ENCODE assay signal across 10 mouse cellular contexts in the genomic region with DNA sequence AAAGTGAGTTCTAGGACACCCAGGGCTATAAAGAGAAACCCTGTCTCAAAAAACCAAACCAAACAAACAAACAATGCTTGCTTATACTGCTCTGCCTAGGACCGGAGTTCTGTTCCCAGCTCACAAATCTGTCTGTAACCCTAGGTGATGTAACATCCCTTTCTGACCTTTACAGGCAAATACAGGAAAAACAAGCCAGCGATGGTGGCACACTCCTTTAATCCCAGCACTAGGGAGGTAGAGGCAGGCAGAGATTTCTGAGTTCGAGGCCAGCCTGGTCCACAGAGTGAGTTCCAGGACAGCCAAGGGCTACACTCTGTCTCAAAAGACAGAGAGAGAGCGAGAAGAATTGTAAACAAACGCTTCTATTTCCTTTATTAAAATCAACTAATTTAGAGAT. TPM values are rescaled to one million over a fixed set of nuclear protein-coding genes. Genes with fewer than 3 reads are reported as not detected.
DNase-seq lines count a peak whose midpoint lies in the region; ATAC-seq and TF ChIP-seq lines count a peak whose summit lies in the region.
"Had no signal": no experiment of that assay in that cellular context is flagged by ENCODE, and none has a peak within 500 bp of the region (broad histone marks: within the 10 kb centered on the region; RNA-seq: fewer than 3 reads in every experiment).

No protein-coding gene starts in this region.

- peaks cover 9% of the 10 kb centered on the region for H3K36me3 ChIP-seq in liver, embryonic 13.5 days
- peaks cover 7% of the 10 kb centered on the region; the same call in 1 of the 2 replicates for H3K36me3 ChIP-seq in liver, postnatal 0 days (replicated peaks; ENCODE audit: insufficient read depth, low read length)
- H3K36me3 ChIP-seq in hindbrain, postnatal 0 days (ENCODE audit: insufficient read depth, low read length), result peaks cover 7% of the 10 kb centered on the region
- H3K36me3 ChIP-seq in stomach, embryonic 15.5 days, result peaks cover 1% of the 10 kb centered on the region; the same call in 1 of the 2 replicates

- H3K4me3 ChIP-seq in liver, embryonic 13.5 days (replicated peaks), result no peak overlapping the region
- H3K4me3 ChIP-seq in liver, postnatal 0 days (ENCODE audit: low read depth, low read length), result no peak overlapping the region
- H3K4me3 ChIP-seq in hindbrain, postnatal 0 days (ENCODE audit: low read length), result no peak overlapping the region
- no peak overlapping the region for H3K4me3 ChIP-seq in stomach, embryonic 15.5 days (replicated peaks)

- H3K9ac ChIP-seq in liver, embryonic 13.5 days, result no peak overlapping the region
- H3K9ac ChIP-seq in liver, postnatal 0 days (replicated peaks), result no peak overlapping the region
- no peak overlapping the region for H3K9ac ChIP-seq in hindbrain, postnatal 0 days (replicated peaks; ENCODE audit: low read length)
- H3K9ac ChIP-seq in stomach, embryonic 15.5 days, result no peak overlapping the region

- peak; percentile 20 for DNase-seq in cerebellum, adult 8-10 months
- DNase-seq in liver, embryonic 13.5 days, result no peak
- DNase-seq in liver, postnatal 0 days, result no peak
- DNase-seq in hindbrain, postnatal 0 days (ENCODE audit: low spot score), result no peak
- no peak for DNase-seq in kidney, postnatal 4 days
- DNase-seq: adrenal gland, adult 8-10 months; thymus, postnatal 4 days had no signal

- no peaks in the 10 kb centered on the region for H3K27me3 ChIP-seq in liver, embryonic 13.5 days
- H3K27me3 ChIP-seq in liver, postnatal 0 days (ENCODE audit: insufficient read depth, low read length), result no peaks in the 10 kb centered on the region
- H3K27me3 ChIP-seq in hindbrain, postnatal 0 days (ENCODE audit: insufficient read depth, low read length), result no peaks in the 10 kb centered on the region
- no peaks in the 10 kb centered on the region for H3K27me3 ChIP-seq in stomach, embryonic 15.5 days (replicated peaks)

- H3K27ac ChIP-seq in liver, embryonic 13.5 days, result no peak overlapping the region
- no peak overlapping the region for H3K27ac ChIP-seq in liver, postnatal 0 days (ENCODE audit: low read depth)
- peak overlapping the region; percentile 90; the same call in 1 of the 2 replicates for H3K27ac ChIP-seq in hindbrain, postnatal 0 days
- H3K27ac ChIP-seq in stomach, embryonic 15.5 days, result peak overlapping the region; percentile 97; the same call in 1 of the 2 replicates

- H3K4me1 ChIP-seq in liver, embryonic 13.5 days (replicated peaks), result peaks cover 17% of the 10 kb centered on the region
- H3K4me1 ChIP-seq in liver, postnatal 0 days (ENCODE audit: insufficient read depth), result 0 out of 2 replicates have a peak, but pooled peaks cover 3% of the 10 kb centered on the region
- no peaks in the 10 kb centered on the region; the same call in 1 of the 2 replicates for H3K4me1 ChIP-seq in hindbrain, postnatal 0 days (ENCODE audit: insufficient read depth, low read length)
- peaks cover 16% of the 10 kb centered on the region; the same call in 1 of the 2 replicates for H3K4me1 ChIP-seq in stomach, embryonic 15.5 days

- H3K9me3 ChIP-seq in liver, embryonic 13.5 days (replicated peaks), result no peaks in the 10 kb centered on the region
- no peaks in the 10 kb centered on the region for H3K9me3 ChIP-seq in liver, postnatal 0 days (ENCODE audit: low read length)
- no peaks in the 10 kb centered on the region for H3K9me3 ChIP-seq in hindbrain, postnatal 0 days (ENCODE audit: low read length)
- no peaks in the 10 kb centered on the region for H3K9me3 ChIP-seq in stomach, embryonic 15.5 days

- TF ChIP-seq CTCF in liver, postnatal 0 days (IDR thresholded peaks at IDR 0.05; ENCODE audit: low read depth), result no peak
- TF ChIP-seq CTCF in hindbrain, postnatal 0 days (IDR thresholded peaks at IDR 0.05; ENCODE audit: low read depth), result no peak

- peak overlapping the region; percentile 75; the same call in 1 of the 2 replicates for H3K4me2 ChIP-seq in liver, embryonic 13.5 days
- H3K4me2 ChIP-seq in liver, postnatal 0 days (ENCODE audit: low read depth, low read length), result no peak overlapping the region
- peak overlapping the region; percentile 59; the same call in 1 of the 2 replicates for H3K4me2 ChIP-seq in hindbrain, postnatal 0 days (ENCODE audit: low read depth, low read length)
- no peak overlapping the region for H3K4me2 ChIP-seq in stomach, embryonic 15.5 days

- WGBS in liver, embryonic 13.5 days (ENCODE audit: insufficient replicate concordance), result 71% methylated on average over 5 of the region's 5 CpGs
- 82% methylated on average over 5 of the region's 5 CpGs for WGBS in liver, postnatal 0 days (ENCODE audit: insufficient replicate concordance)
- 91% methylated on average over 5 of the region's 5 CpGs for WGBS in hindbrain, postnatal 0 days
- WGBS in stomach, embryonic 15.5 days, result 88% methylated on average over 5 of the region's 5 CpGs

- ATAC-seq in cerebellum, adult (ENCODE audit: insufficient number of reproducible peaks, low FRiP score, low TSS enrichment), result no peak
- ATAC-seq in liver, embryonic 13.5 days (ENCODE audit: low read depth), result no peak
- no peak for ATAC-seq in liver, postnatal 0 days
- no peak for ATAC-seq in hindbrain, postnatal 0 days
- ATAC-seq in stomach, embryonic 15.5 days (ENCODE audit: insufficient read depth, low FRiP score, low read depth), result no peak
- ATAC-seq in megakaryocyte-erythroid progenitor cell, adult 5-6 weeks (replicated peaks; ENCODE audit: low FRiP score, low TSS enrichment, poor library complexity, severe bottlenecking), result no peak

- no peak for TF ChIP-seq EP300 in liver, postnatal 0 days (IDR thresholded peaks at IDR 0.05; ENCODE audit: low read depth)

RNA-seq across cellular contexts. Expression of gene Zfp383, which starts 0.8 kb away (rescaled TPM):
- 0.58 TPM in 2 replicates for polyA plus RNA-seq in liver, embryonic 13.5 days (2015; fragmentation: Nextera tagmentation; extraction: Ambion mirVana)
- polyA plus RNA-seq in liver, postnatal 0 days (2015; fragmentation: Nextera tagmentation; extraction: Ambion mirVana), result 0.59 and 0.60 TPM in 2 replicates
- 5.8 and 6.6 TPM in 2 replicates for total RNA-seq in hindbrain, postnatal 0 days (2014; rRNA removed)
- polyA plus RNA-seq in hindbrain, postnatal 0 days (2015; fragmentation: Nextera tagmentation; extraction: Ambion mirVana), result 4.1 and 4.8 TPM in 2 replicates
- polyA plus RNA-seq in stomach, embryonic 15.5 days (2015; fragmentation: Nextera tagmentation; extraction: Ambion mirVana), result 4.0 and 4.5 TPM in 2 replicates
- total RNA-seq in megakaryocyte-erythroid progenitor cell, adult 5-6 weeks (2014; fragmentation: Nextera tagmentation), result 0.12 and 0.74 TPM in 2 replicates
- total RNA-seq in megakaryocyte-erythroid progenitor cell, adult 5-6 weeks (2017), result 1.5 and 2.4 TPM in 2 replicates

RNA-seq across cellular contexts. Expression of gene Zfp27, which starts 0.8 kb away (rescaled TPM):
- polyA plus RNA-seq in liver, embryonic 13.5 days (2015; fragmentation: Nextera tagmentation; extraction: Ambion mirVana), result 1.9 and 2.3 TPM in 2 replicates
- 1.5 TPM in 2 replicates for polyA plus RNA-seq in liver, postnatal 0 days (2015; fragmentation: Nextera tagmentation; extraction: Ambion mirVana)
- total RNA-seq in hindbrain, postnatal 0 days (2014; rRNA removed), result 16.1 and 16.8 TPM in 2 replicates
- 6.9 and 7.8 TPM in 2 replicates for polyA plus RNA-seq in hindbrain, postnatal 0 days (2015; fragmentation: Nextera tagmentation; extraction: Ambion mirVana)
- polyA plus RNA-seq in stomach, embryonic 15.5 days (2015; fragmentation: Nextera tagmentation; extraction: Ambion mirVana), result 7.9 and 8.3 TPM in 2 replicates
- 7.2 and 8.0 TPM in 2 replicates for total RNA-seq in megakaryocyte-erythroid progenitor cell, adult 5-6 weeks (2014; fragmentation: Nextera tagmentation)
- 8.3 and 11.1 TPM in 2 replicates for total RNA-seq in megakaryocyte-erythroid progenitor cell, adult 5-6 weeks (2017)

RNA-seq across cellular contexts. Expression of gene Zfp74, which starts 46.7 kb away (rescaled TPM):
- polyA plus RNA-seq in liver, embryonic 13.5 days (2015; fragmentation: Nextera tagmentation; extraction: Ambion mirVana), result 2.0 and 2.6 TPM in 2 replicates
- 1.1 and 1.8 TPM in 2 replicates for polyA plus RNA-seq in liver, postnatal 0 days (2015; fragmentation: Nextera tagmentation; extraction: Ambion mirVana)
- total RNA-seq in hindbrain, postnatal 0 days (2014; rRNA removed), result 7.9 and 10.1 TPM in 2 replicates
- 13.1 and 14.6 TPM in 2 replicates for polyA plus RNA-seq in hindbrain, postnatal 0 days (2015; fragmentation: Nextera tagmentation; extraction: Ambion mirVana)
- 9.2 and 10.2 TPM in 2 replicates for polyA plus RNA-seq in stomach, embryonic 15.5 days (2015; fragmentation: Nextera tagmentation; extraction: Ambion mirVana)
- total RNA-seq in megakaryocyte-erythroid progenitor cell, adult 5-6 weeks (2014; fragmentation: Nextera tagmentation), result 9.1 and 10.6 TPM in 2 replicates
- 8.4 and 9.2 TPM in 2 replicates for total RNA-seq in megakaryocyte-erythroid progenitor cell, adult 5-6 weeks (2017)

RNA-seq across cellular contexts. Expression of gene Zfp420, which starts 47.4 kb away (rescaled TPM):
- 1.3 and 1.4 TPM in 2 replicates for polyA plus RNA-seq in liver, embryonic 13.5 days (2015; fragmentation: Nextera tagmentation; extraction: Ambion mirVana)
- polyA plus RNA-seq in liver, postnatal 0 days (2015; fragmentation: Nextera tagmentation; extraction: Ambion mirVana), result 0.59 and 0.87 TPM in 2 replicates
- total RNA-seq in hindbrain, postnatal 0 days (2014; rRNA removed), result 14.7 and 17.8 TPM in 2 replicates
- polyA plus RNA-seq in hindbrain, postnatal 0 days (2015; fragmentation: Nextera tagmentation; extraction: Ambion mirVana), result 12.1 and 14.0 TPM in 2 replicates
- polyA plus RNA-seq in stomach, embryonic 15.5 days (2015; fragmentation: Nextera tagmentation; extraction: Ambion mirVana), result 6.8 and 6.9 TPM in 2 replicates
- 3.2 and 5.3 TPM in 2 replicates for total RNA-seq in megakaryocyte-erythroid progenitor cell, adult 5-6 weeks (2014; fragmentation: Nextera tagmentation)
- total RNA-seq in megakaryocyte-erythroid progenitor cell, adult 5-6 weeks (2017), result 2.6 and 3.5 TPM in 2 replicates

RNA-seq across cellular contexts. Expression of gene Zfp940, which starts 53.7 kb away (rescaled TPM):
- 1.1 and 1.5 TPM in 2 replicates for polyA plus RNA-seq in liver, embryonic 13.5 days (2015; fragmentation: Nextera tagmentation; extraction: Ambion mirVana)
- 0.39 and 0.42 TPM in 2 replicates for polyA plus RNA-seq in liver, postnatal 0 days (2015; fragmentation: Nextera tagmentation; extraction: Ambion mirVana)
- total RNA-seq in hindbrain, postnatal 0 days (2014; rRNA removed), result 5.3 and 7.4 TPM in 2 replicates
- polyA plus RNA-seq in hindbrain, postnatal 0 days (2015; fragmentation: Nextera tagmentation; extraction: Ambion mirVana), result 8.6 and 10.3 TPM in 2 replicates
- polyA plus RNA-seq in stomach, embryonic 15.5 days (2015; fragmentation: Nextera tagmentation; extraction: Ambion mirVana), result 4.2 and 4.7 TPM in 2 replicates
- 4.6 TPM in 2 replicates for total RNA-seq in megakaryocyte-erythroid progenitor cell, adult 5-6 weeks (2014; fragmentation: Nextera tagmentation)
- total RNA-seq in megakaryocyte-erythroid progenitor cell, adult 5-6 weeks (2017), result 8.2 and 10.7 TPM in 2 replicates

Comparison
In these comparisons a context has a peak if more than half of its experiments do, and no peak if none do; other contexts are left out.
1. H3K4me2 ChIP-seq: peak in liver, embryonic 13.5 days (single experiment) and hindbrain, postnatal 0 days (single experiment); none in liver, postnatal 0 days (single experiment) and stomach, embryonic 15.5 days (single experiment).
2. H3K27ac ChIP-seq: peak in hindbrain, postnatal 0 days (single experiment) and stomach, embryonic 15.5 days (single experiment); none in liver, embryonic 13.5 days (single experiment) and liver, postnatal 0 days (single experiment).